Mouse (Mus musculus): Measurements from ENCODE around the gene Nit2. TPM values are rescaled to one million over a fixed set of nuclear protein-coding genes. Genes with fewer than 3 reads are reported as not detected.
"Not testable (repeated sequence)": the region's sequence is repeated elsewhere in the genome, so short reads cannot be mapped to it uniquely, and the experiment has no call there.

The Nit2 gene
- total RNA-seq (2014; fragmentation: Nextera tagmentation) (39.6 and 50.4 TPM in 2 replicates), total RNA-seq (2017) (38.6 and 40.5 TPM in 2 replicates)

GRCm38 (mm10) chr16:57166611-57167513 is at the start of gene Nit2:
Gene Nit2, minus strand, starts transcription at chr16:57167341.
- peak; percentile 95 for ATAC-seq (replicated peaks; ENCODE audit: poor library complexity, severe bottlenecking)

GRCm38 (mm10) chr16:57215957-57216356 is 48.8 kb upstream of the Nit2 start:
- peak; percentile 97 for ATAC-seq (replicated peaks; ENCODE audit: poor library complexity, severe bottlenecking)

GRCm38 (mm10) chr16:57211037-57211436 is 43.9 kb upstream of the Nit2 start:
- ATAC-seq (replicated peaks; ENCODE audit: poor library complexity, severe bottlenecking), result peak; percentile 82

GRCm38 (mm10) chr16:57208342-57208741 is 41.2 kb upstream of the Nit2 start:
- no peak for ATAC-seq (replicated peaks; ENCODE audit: poor library complexity, severe bottlenecking)

- no peak for ATAC-seq (replicated peaks; ENCODE audit: poor library complexity, severe bottlenecking)
Observed at GRCm38 (mm10) chr16:57197281-57197680, 30.1 kb upstream of the Nit2 start.

- ATAC-seq (replicated peaks; ENCODE audit: poor library complexity, severe bottlenecking), result peak; percentile 100
Observed at GRCm38 (mm10) chr16:57196590-57196989, 29.4 kb upstream of the Nit2 start.

- no peak for ATAC-seq (replicated peaks; ENCODE audit: poor library complexity, severe bottlenecking)
Observed at GRCm38 (mm10) chr16:57191214-57191613, 24.1 kb upstream of the Nit2 start.

GRCm38 (mm10) chr16:57190390-57190789 is 23.2 kb upstream of the Nit2 start:
- ATAC-seq (replicated peaks; ENCODE audit: poor library complexity, severe bottlenecking), result no peak

GRCm38 (mm10) chr16:57189493-57189892 is 22.4 kb upstream of the Nit2 start:
- peak; percentile 100 for ATAC-seq (replicated peaks; ENCODE audit: poor library complexity, severe bottlenecking)

GRCm38 (mm10) chr16:57186618-57187017 is 19.5 kb upstream of the Nit2 start:
- no peak for ATAC-seq (replicated peaks; ENCODE audit: poor library complexity, severe bottlenecking)

GRCm38 (mm10) chr16:57182037-57182436 is 14.9 kb upstream of the Nit2 start:
- ATAC-seq (replicated peaks; ENCODE audit: poor library complexity, severe bottlenecking), result no peak

- ATAC-seq (replicated peaks; ENCODE audit: poor library complexity, severe bottlenecking), result no peak
Observed at GRCm38 (mm10) chr16:57181180-57181579, 14.0 kb upstream of the Nit2 start.

GRCm38 (mm10) chr16:57177664-57178063 is 10.5 kb upstream of the Nit2 start:
- ATAC-seq (replicated peaks; ENCODE audit: poor library complexity, severe bottlenecking), result no peak

- peak; percentile 92 for ATAC-seq (replicated peaks; ENCODE audit: poor library complexity, severe bottlenecking)
Observed at GRCm38 (mm10) chr16:57177254-57177653, 10.1 kb upstream of the Nit2 start.

GRCm38 (mm10) chr16:57176276-57176675 is 9.1 kb upstream of the Nit2 start:
- peak; percentile 58 for ATAC-seq (replicated peaks; ENCODE audit: poor library complexity, severe bottlenecking)

GRCm38 (mm10) chr16:57175751-57176150 is 8.6 kb upstream of the Nit2 start:
- no peak for ATAC-seq (replicated peaks; ENCODE audit: poor library complexity, severe bottlenecking)

- not testable (repeated sequence) for ATAC-seq (replicated peaks; ENCODE audit: poor library complexity, severe bottlenecking)
Observed at GRCm38 (mm10) chr16:57174480-57174879, 7.3 kb upstream of the Nit2 start.

- ATAC-seq (replicated peaks; ENCODE audit: poor library complexity, severe bottlenecking), result no peak
Observed at GRCm38 (mm10) chr16:57171570-57171969, 4.4 kb upstream of the Nit2 start.

- ATAC-seq (replicated peaks; ENCODE audit: poor library complexity, severe bottlenecking), result no peak
Observed at GRCm38 (mm10) chr16:57171161-57171560, 4.0 kb upstream of the Nit2 start.

- ATAC-seq (replicated peaks; ENCODE audit: poor library complexity, severe bottlenecking), result no peak
Observed at GRCm38 (mm10) chr16:57168236-57168635, 1.1 kb upstream of the Nit2 start.

GRCm38 (mm10) chr16:57167514-57167912 is 372 bp upstream of the Nit2 start:
- ATAC-seq (replicated peaks; ENCODE audit: poor library complexity, severe bottlenecking), result peak; percentile 21

GRCm38 (mm10) chr16:57166086-57166485 is 1.1 kb downstream of the Nit2 start:
- ATAC-seq (replicated peaks; ENCODE audit: poor library complexity, severe bottlenecking), result no peak
